Mouse (Mus musculus): ENCODE data around the gene Xpot. TPM values are rescaled to one million over a fixed set of nuclear protein-coding genes. Genes with fewer than 3 reads are reported as not detected.
A peak's percentile ranks its signal among the peaks of the same experiment; 100 is the strongest.

Xpot gene
- polyA plus RNA-seq, 1 experiment, result 62.2 TPM

- Histone ChIP-seq H3K4me1 (ENCODE audit: control insufficient read depth, insufficient read depth, low read length) (peaks cover 20% of the 10 kb centered on the region), H3K27ac (ENCODE audit: insufficient read depth, low read depth, low read length) (peak overlapping the region; percentile 90), H3K4me3 (ENCODE audit: insufficient read depth, low read length) (no peak overlapping the region)
- TF ChIP-seq CTCF (IDR thresholded peaks at IDR 0.05; ENCODE audit: low read depth, low read length), result no peak
Observed at GRCm38 (mm10) chr10:121603556-121603955, 22.6 kb downstream of the Xpot start.

GRCm38 (mm10) chr10:121601272-121601671 is 24.9 kb downstream of the Xpot start:
- H3K27ac ChIP-seq (ENCODE audit: insufficient read depth, low read depth, low read length), result no peak overlapping the region
- H3K4me3 ChIP-seq (ENCODE audit: insufficient read depth, low read length), result no peak overlapping the region
- no peak for TF ChIP-seq POLR2A (IDR thresholded peaks at IDR 0.05; ENCODE audit: borderline replicate concordance, low read depth, low read length)

GRCm38 (mm10) chr10:121596580-121596979 is 29.6 kb downstream of the Xpot start:
- H3K4me1 ChIP-seq (ENCODE audit: control insufficient read depth, insufficient read depth, low read length), result peaks cover 38% of the 10 kb centered on the region
- H3K4me3 ChIP-seq (ENCODE audit: insufficient read depth, low read length), result no peak overlapping the region
- no peak for TF ChIP-seq POLR2A (IDR thresholded peaks at IDR 0.05; ENCODE audit: borderline replicate concordance, low read depth, low read length)
- no peak for TF ChIP-seq CTCF (IDR thresholded peaks at IDR 0.05; ENCODE audit: low read depth, low read length)
- H3K27ac ChIP-seq (ENCODE audit: insufficient read depth, low read depth, low read length), result peak overlapping the region; percentile 96

More at GRCm38 (mm10) chr10:121601272-121601671, 24.9 kb downstream of the Xpot start:
- H3K4me1 ChIP-seq (ENCODE audit: control insufficient read depth, insufficient read depth, low read length), result peaks cover 35% of the 10 kb centered on the region

GRCm38 (mm10) chr10:121591106-121591505 is 35.0 kb downstream of the Xpot start:
- Histone ChIP-seq H3K4me1 (ENCODE audit: control insufficient read depth, insufficient read depth, low read length) (peaks cover 35% of the 10 kb centered on the region), H3K27ac (ENCODE audit: insufficient read depth, low read depth, low read length) (peak overlapping the region; percentile 87), H3K4me3 (ENCODE audit: insufficient read depth, low read length) (peak overlapping the region; percentile 46)
- no peak for TF ChIP-seq CTCF (IDR thresholded peaks at IDR 0.05; ENCODE audit: low read depth, low read length)
- no peak for TF ChIP-seq POLR2A (IDR thresholded peaks at IDR 0.05; ENCODE audit: borderline replicate concordance, low read depth, low read length)

GRCm38 (mm10) chr10:121587371-121587840 is 38.7 kb downstream of the Xpot start:
- H3K4me1 ChIP-seq (ENCODE audit: control insufficient read depth, insufficient read depth, low read length), result peaks cover 47% of the 10 kb centered on the region
- no peak for TF ChIP-seq CTCF (IDR thresholded peaks at IDR 0.05; ENCODE audit: low read depth, low read length)
- no peak for TF ChIP-seq POLR2A (IDR thresholded peaks at IDR 0.05; ENCODE audit: borderline replicate concordance, low read depth, low read length)
- peak overlapping the region; percentile 95 for H3K27ac ChIP-seq (ENCODE audit: insufficient read depth, low read depth, low read length)
- H3K4me3 ChIP-seq (ENCODE audit: insufficient read depth, low read length), result peak overlapping the region; percentile 96

GRCm38 (mm10) chr10:121586675-121587370 is 39.3 kb downstream of the Xpot start, which contains the start of gene Tbk1:
Gene Tbk1, minus strand, starts transcription at chr10:121586787.
- Histone ChIP-seq H3K4me1 (ENCODE audit: control insufficient read depth, insufficient read depth, low read length) (peaks cover 45% of the 10 kb centered on the region), H3K4me3 (ENCODE audit: insufficient read depth, low read length) (peak within 1 kb of the TSS; percentile 96), H3K27ac (ENCODE audit: insufficient read depth, low read depth, low read length) (peak within 1 kb of the TSS; percentile 95)
- TF ChIP-seq POLR2A (IDR thresholded peaks at IDR 0.05; ENCODE audit: borderline replicate concordance, low read depth, low read length), result no peak

- Histone ChIP-seq H3K4me1 (ENCODE audit: control insufficient read depth, insufficient read depth, low read length) (peaks cover 45% of the 10 kb centered on the region), H3K4me3 (ENCODE audit: insufficient read depth, low read length) (peak overlapping the region; percentile 96)
- TF ChIP-seq POLR2A (IDR thresholded peaks at IDR 0.05; ENCODE audit: borderline replicate concordance, low read depth, low read length), result no peak
- TF ChIP-seq CTCF (IDR thresholded peaks at IDR 0.05; ENCODE audit: low read depth, low read length), result no peak
Observed at GRCm38 (mm10) chr10:121585791-121586642, 40.1 kb downstream of the Xpot start.

GRCm38 (mm10) chr10:121585056-121585790 is 40.9 kb downstream of the Xpot start:
- TF ChIP-seq POLR2A (IDR thresholded peaks at IDR 0.05; ENCODE audit: borderline replicate concordance, low read depth, low read length) (no peak), CTCF (IDR thresholded peaks at IDR 0.05; ENCODE audit: low read depth, low read length) (no peak)
- H3K27ac ChIP-seq (ENCODE audit: insufficient read depth, low read depth, low read length), result no peak overlapping the region
- H3K4me3 ChIP-seq (ENCODE audit: insufficient read depth, low read length), result peak overlapping the region; percentile 96
- peaks cover 37% of the 10 kb centered on the region for H3K4me1 ChIP-seq (ENCODE audit: control insufficient read depth, insufficient read depth, low read length)

More at GRCm38 (mm10) chr10:121585791-121586642, 40.1 kb downstream of the Xpot start:
- H3K27ac ChIP-seq (ENCODE audit: insufficient read depth, low read depth, low read length), result peak overlapping the region; percentile 84

- TF ChIP-seq CTCF (IDR thresholded peaks at IDR 0.05; ENCODE audit: low read depth, low read length), result no peak
- peaks cover 34% of the 10 kb centered on the region for H3K4me1 ChIP-seq (ENCODE audit: control insufficient read depth, insufficient read depth, low read length)
- no peak overlapping the region for H3K4me3 ChIP-seq (ENCODE audit: insufficient read depth, low read length)
- peak overlapping the region; percentile 40; the same call in 1 of the 2 replicates for H3K27ac ChIP-seq (ENCODE audit: insufficient read depth, low read depth, low read length)
Observed at GRCm38 (mm10) chr10:121584033-121584432, 42.1 kb downstream of the Xpot start.

Measured in bone marrow macrophage, adult 2 months (primary cell).